Mouse (Mus musculus): ENCODE results near the gene Tcn2. TPM values are rescaled to one million over a fixed set of nuclear protein-coding genes. Genes with fewer than 3 reads are reported as not detected.

The Tcn2 gene
- polyA plus RNA-seq (2015; fragmentation: Nextera tagmentation; extraction: Ambion mirVana): 41.8 and 57.9 TPM in 2 replicates

GRCm38 (mm10) chr11:3931511-3932211 lies at the start of gene Tcn2:
Gene Tcn2 (minus strand): TSS chr11:3932159.

GRCm38 (mm10) chr11:3976678-3977077 lies 44.7 kb upstream of the Tcn2 start, which contains the start of gene 4930556J24Rik:
Gene 4930556J24Rik (minus strand): TSS chr11:3976778.

GRCm38 (mm10) chr11:3963610-3964415 lies 31.9 kb upstream of the Tcn2 start, which contains the start of gene Pes1:
Gene Pes1 (plus strand): TSS chr11:3963975.

GRCm38 (mm10) chr11:3914109-3914840 lies 17.7 kb downstream of the Tcn2 start, which contains the start of gene Slc35e4:
Gene Slc35e4 (minus strand): TSS chr11:3914664.

GRCm38 (mm10) chr11:3894406-3895281 lies 37.3 kb downstream of the Tcn2 start, which contains the start of the genes 4921536K21Rik and Dusp18:
Gene 4921536K21Rik (minus strand): TSS chr11:3895098.
Gene Dusp18 (plus strand): TSS chr11:3895240.

Other genes with a start within 250 kb of the Tcn2 start
- gene Osbp2, start 68.3 kb downstream of the Tcn2 start, polyA plus RNA-seq (2015; fragmentation: Nextera tagmentation; extraction: Ambion mirVana): 0.46 and 0.47 TPM in 2 replicates
- gene 4921536K21Rik, start 37.1 kb downstream of the Tcn2 start, polyA plus RNA-seq (2015; fragmentation: Nextera tagmentation; extraction: Ambion mirVana): 0.13 and 0.33 TPM in 2 replicates
- gene Dusp18, start 36.9 kb downstream of the Tcn2 start, polyA plus RNA-seq (2015; fragmentation: Nextera tagmentation; extraction: Ambion mirVana): 4.6 and 4.7 TPM in 2 replicates
- gene Slc35e4, start 17.5 kb downstream of the Tcn2 start, polyA plus RNA-seq (2015; fragmentation: Nextera tagmentation; extraction: Ambion mirVana): 11.1 and 12.5 TPM in 2 replicates
- gene Pes1, start 31.8 kb upstream of the Tcn2 start, polyA plus RNA-seq (2015; fragmentation: Nextera tagmentation; extraction: Ambion mirVana): 41.3 and 45.1 TPM in 2 replicates
- not detected in 2 replicates for gene 4930556J24Rik, start 44.6 kb upstream of the Tcn2 start, polyA plus RNA-seq (2015; fragmentation: Nextera tagmentation; extraction: Ambion mirVana)
- 2.4 TPM in 2 replicates for gene Gal3st1, start 51.5 kb upstream of the Tcn2 start, polyA plus RNA-seq (2015; fragmentation: Nextera tagmentation; extraction: Ambion mirVana)
- gene Sec14l4, start 99.3 kb upstream of the Tcn2 start, polyA plus RNA-seq (2015; fragmentation: Nextera tagmentation; extraction: Ambion mirVana): not detected in 2 replicates
- not detected in 2 replicates for gene Sec14l3, start 132.7 kb upstream of the Tcn2 start, polyA plus RNA-seq (2015; fragmentation: Nextera tagmentation; extraction: Ambion mirVana)
- gene Mtfp1, start 163.3 kb upstream of the Tcn2 start, polyA plus RNA-seq (2015; fragmentation: Nextera tagmentation; extraction: Ambion mirVana): 2.1 and 3.4 TPM in 2 replicates
- gene Sec14l2, start 191.3 kb upstream of the Tcn2 start, polyA plus RNA-seq (2015; fragmentation: Nextera tagmentation; extraction: Ambion mirVana): 0.33 and 0.43 TPM in 2 replicates
- gene Rnf215, start 203.0 kb upstream of the Tcn2 start, polyA plus RNA-seq (2015; fragmentation: Nextera tagmentation; extraction: Ambion mirVana): 23.6 and 26.4 TPM in 2 replicates
- 3.2 and 3.5 TPM in 2 replicates for gene Ccdc157, start 228.1 kb upstream of the Tcn2 start, polyA plus RNA-seq (2015; fragmentation: Nextera tagmentation; extraction: Ambion mirVana)
- 15.5 and 20.5 TPM in 2 replicates for gene Sf3a1, start 228.2 kb upstream of the Tcn2 start, polyA plus RNA-seq (2015; fragmentation: Nextera tagmentation; extraction: Ambion mirVana)